Mouse (Mus musculus): Measurements from ENCODE around the gene Sct.

GRCm38 (mm10) chr7:141265411-141265738 lies 13.6 kb downstream of the Sct start:
- no peak for TF ChIP-seq CTCF (conservative IDR thresholded peaks at IDR 0.05; ENCODE audit: low read length)
- no peak for TF ChIP-seq NANOG (IDR thresholded peaks at IDR 0.05; ENCODE audit: borderline replicate concordance, low read length)
